Mouse (Mus musculus) yolk sac, embryonic 10.5 days (tissue): ENCODE measurements at regions not wholly inside any gene's neighbourhood (a gene's known extent, or its start where the extent isn't known, plus 50 kb on each side); places are given as distances from the start of the nearest gene placed in this dataset.

Experiments
- DNase-seq: peaks from one replicate; pipeline ENCODE4 v3.0.0-alpha.2; 2017; ENCODE audit warnings: low spot score

DNA sequence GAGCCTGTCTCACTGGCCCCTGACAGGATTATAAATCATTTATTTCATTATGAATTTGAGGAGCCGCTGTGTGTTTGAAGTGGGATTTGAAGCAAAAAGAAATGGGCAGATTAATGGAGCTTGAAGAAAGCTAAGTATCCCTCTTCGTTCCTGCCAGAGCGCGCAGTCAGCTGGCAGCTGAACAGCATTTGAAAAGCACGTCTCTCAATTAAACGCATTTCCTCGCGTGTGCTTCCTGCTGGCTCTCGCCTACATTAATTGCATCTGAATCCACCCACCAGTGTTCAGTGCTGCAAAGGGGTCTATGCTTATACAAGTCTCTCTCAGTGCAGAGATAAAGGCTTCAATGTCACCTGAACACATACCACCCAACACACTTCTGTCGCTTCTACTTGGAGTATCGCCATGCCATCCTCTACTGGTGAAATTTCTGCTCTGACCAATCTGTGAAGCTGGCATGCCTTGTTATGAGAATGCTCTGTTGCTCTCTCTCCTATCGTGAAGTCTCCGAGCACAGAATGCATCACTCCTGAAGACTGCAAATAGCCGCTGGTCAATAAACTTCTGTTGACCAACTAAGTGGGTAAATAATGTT lies 235.3 kb downstream of the Mycn start:
- no peak for DNase-seq

DNA sequence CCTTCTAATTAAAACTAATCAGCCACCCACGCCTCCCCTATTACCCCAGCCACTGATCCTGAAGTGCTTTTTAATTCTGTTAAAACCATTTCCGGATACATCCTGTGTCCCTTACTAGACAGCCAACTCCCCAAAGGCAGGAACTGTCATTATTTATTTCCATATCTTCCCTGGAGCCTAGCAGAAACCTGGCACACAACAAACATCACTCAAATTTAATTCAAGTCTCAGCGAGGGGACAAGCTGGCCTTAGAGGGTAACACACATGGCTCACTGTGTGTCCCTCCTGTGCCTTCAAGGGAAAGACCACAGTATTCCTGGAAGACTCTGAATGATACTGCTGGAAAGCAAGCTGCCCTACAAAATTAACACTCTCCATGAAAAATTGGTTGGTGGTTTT lies 240.0 kb downstream of the Mycn start:
- no peak for DNase-seq

DNA sequence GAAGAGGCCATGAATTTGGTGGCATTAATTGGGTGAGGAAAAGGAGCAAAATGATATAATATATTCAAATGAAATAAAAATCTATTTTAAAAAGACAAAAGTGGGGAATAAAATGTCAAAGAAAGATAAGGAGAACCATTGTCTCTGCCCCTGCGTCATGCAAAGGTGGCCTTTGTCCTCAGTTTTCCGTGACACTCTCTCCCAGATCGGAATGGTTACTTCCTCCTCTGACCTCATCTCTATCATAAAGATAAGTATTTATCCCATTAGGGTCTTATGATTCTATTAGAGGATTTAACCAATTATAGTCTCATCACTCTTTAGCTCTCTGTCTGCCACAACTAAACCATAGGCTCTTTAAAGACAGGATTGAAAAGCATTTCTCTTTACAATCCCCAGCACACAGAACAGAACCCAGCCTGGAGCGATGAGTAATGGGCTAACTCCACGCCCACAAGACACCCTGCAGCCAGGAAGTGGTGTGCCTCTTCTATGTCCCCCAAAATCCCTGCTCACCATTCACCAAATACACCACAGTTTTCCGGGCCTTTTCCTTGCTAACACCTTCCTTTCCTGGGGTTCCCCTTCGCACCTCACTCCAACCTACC lies 240.6 kb downstream of the Mycn start:
- no peak for DNase-seq

DNA sequence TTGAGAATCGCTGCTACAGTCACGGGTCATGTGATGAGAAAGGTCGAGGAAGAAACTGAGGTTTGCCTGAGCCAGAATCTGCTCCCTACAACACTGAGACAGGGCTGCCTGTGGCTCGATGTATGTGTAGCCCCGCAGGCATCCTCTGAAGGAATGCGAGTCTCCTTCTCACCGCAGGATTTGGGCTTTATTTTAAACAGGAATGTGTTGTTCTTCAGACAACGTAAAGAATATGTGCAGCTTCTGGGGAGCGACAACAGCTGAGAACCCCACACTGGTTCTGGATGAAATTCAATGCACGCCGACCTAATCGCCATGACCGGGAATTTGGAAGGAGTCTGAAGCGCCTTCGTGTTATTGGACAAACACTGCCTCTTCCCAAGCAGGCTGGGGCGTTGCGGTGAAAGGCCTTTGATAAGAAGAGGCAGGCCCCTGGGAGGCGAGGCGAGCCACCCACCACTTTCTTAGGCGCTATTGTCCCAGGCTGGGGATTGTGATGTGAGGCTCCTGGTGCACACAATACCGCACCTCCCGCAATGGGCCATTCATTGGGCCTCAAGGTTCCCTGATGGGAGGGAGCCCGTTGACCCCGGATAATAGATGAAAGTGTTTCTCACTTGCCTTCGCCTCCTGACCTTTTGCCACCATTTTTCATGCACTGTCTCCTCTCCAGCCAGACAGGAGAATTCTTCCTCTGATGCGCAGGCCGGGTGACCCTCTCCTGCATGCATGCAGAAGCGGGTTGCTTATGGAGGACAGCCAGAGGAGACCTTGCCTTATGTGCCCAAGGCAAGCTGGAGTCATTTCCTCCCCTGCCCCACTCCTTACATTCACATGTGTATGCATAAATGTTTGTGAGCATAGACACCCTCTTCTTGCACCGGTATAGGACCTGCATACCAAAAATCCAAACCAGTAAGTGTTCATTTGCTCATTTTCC lies 247.6 kb downstream of the Mycn start:
- DNase-seq = peak; percentile 32

DNA sequence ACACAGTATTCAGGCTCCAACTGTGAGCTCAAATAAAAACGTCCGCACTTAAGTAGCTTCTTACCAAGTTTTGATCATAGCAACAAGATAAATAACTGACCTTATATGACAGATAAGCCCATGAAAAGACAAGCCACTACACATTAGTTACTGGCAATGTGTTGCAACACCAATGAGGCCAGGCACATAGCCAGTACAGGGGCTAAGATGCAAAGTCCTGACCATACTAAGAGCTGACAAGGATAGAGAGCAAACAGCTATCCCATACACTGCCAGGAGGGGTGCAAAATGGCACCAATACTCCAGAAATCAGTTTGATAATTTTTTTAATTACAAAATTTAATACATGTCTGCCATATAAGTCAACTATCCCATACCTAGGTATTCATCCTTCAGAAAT lies 254.3 kb downstream of the Mycn start:
- DNase-seq = no peak

DNA sequence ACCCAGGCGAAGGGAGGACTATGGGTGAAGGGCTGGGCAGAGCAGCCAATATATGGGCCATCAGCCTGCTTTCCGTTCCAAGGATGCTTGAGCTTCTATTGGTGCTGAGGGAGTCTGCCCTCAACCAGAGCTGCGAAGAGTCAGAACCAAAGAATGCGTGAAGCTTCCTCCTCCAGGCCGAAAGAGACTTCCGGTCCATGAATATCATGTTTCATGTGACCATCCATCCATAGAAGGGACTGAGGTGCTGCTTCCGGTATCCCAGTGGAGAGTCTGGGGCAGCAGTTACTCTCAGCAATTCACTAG lies 256.5 kb downstream of the Mycn start:
- DNase-seq = no peak

DNA sequence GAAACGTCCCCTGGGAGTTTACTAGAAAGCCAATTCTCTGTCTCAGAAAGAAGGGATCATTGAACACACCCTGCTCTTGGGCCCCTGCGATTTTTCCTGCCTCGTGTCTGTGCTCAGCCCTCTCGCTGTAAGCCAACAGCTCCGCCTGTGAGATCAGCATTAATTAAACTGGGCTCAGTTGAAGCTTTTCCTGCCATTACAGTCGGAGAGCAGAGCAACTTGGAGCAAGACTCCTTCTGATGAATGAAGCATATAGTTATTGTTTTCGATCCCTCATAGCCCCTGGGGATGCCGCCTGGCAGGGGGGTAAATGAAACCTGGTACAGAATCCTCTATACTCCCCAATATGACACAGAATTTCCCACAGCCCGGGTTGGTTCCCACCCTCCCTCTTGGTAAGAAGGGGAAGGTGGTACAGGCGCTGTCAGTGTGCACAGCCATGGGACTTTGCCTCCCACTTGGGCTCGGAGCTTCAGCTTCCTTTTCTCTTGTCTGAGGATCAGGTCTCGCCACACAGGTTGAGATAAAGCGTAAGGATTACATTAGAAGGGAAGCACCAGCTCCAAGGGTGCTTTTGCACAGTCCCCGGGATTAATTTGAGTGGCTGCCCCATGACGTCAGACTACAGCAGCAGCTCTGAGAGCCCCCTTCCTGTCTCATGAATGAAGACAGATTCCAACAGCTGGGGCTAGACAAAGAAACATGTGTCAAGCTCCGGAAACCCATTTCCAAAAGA lies 257.1 kb downstream of the Mycn start:
- no peak for DNase-seq

DNA sequence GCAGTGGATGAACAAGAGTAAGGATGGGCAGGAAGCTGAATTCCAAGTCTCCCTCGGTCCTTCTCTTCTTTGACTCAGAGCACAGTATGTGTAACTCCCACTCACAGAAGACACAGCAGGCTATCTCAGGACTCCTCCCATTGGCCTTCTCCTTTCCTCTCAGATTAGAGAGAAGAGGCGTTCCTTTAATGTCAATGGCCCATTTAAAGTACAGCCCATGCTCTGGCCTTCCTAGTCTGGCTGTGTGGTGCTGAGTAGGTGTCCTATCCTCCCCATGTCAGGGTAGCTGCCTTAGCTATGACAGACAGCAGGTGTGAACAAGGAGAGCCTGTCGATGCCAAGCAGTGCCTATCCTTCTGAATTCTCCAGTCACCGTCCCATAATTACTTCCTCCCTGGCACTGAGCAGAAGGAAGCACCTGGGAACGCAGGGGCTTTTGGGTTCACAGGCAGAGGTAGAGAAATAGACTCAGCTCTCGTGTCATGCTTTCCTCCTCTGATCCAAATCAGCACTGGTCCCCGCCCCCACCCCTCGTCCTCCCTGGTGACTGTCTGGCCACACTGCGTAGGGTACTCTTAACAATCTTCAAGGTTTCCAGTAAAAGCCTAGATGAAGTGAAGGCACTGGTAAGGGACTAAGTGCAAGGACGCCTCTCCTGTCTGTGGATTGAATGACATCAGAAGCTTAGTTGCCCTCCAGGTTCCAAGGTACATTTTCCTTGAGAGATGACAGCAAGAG lies 257.8 kb downstream of the Mycn start:
- no peak for DNase-seq

DNA sequence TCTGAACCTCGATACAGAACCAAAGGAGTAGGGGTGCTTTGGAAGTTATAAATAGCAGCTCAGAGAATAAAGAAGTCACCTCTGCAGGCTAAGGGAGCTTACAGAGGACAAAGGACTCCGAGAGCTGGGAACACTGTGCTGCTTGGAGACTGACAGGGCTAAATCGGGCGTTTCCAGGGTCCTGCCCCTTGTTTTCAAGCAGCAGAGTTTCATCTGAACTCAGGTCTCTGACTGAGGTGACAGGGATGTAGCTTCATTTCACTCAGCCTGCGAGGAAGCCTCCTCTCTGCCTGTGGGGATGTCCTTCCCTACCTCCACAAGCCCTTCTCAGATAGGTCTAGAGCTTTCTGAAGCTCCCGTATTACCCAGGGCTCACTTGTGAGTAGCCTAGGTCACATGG lies 260.6 kb downstream of the Mycn start:
- no peak for DNase-seq

DNA sequence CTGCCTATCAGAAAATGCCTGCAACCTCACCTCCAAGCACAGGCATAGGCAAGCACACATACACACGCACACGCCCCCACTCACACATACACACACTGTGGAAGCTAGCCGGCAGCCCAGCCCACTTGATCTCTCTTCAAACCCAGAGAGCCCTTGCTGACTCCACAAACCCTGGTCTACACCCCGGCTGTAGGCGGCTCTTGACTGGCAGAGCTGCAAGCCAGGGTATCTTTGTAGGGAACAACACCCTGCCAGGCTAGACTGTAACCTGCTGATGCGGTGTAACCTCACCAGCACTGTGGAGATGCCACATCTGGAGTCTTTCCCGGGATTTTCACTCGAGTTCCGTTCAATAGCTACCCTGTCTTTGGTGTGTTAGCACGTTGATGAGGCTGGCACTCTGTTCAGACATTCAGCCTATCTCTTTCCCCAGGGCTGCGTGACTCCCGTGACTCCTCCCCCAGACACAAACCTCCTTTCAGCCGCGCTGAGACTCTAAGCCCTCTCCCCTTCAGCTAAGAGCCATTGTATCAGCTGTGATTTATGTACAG lies 261.3 kb downstream of the Mycn start:
- peak; percentile 32 for DNase-seq

DNA sequence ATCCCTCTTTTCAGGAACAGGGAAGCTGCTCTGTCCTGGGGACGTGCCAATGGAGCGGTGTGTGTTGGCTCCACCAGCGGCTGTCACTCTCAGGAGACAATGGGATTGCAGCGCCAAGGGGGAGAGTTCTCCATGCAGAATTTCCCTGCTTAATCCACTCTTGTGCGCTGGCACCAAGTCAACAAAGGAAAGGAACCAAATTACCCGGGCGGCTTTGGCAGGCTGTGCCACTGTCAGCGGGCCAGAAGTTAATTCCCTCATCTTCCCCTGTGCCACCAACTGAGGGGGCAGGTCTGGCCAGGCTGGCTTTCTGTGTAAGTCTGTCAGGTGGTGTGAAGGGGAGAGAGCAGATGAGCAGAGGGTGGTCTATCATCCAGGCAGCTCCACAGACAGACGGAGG lies 265.0 kb downstream of the Mycn start:
- no peak for DNase-seq

DNA sequence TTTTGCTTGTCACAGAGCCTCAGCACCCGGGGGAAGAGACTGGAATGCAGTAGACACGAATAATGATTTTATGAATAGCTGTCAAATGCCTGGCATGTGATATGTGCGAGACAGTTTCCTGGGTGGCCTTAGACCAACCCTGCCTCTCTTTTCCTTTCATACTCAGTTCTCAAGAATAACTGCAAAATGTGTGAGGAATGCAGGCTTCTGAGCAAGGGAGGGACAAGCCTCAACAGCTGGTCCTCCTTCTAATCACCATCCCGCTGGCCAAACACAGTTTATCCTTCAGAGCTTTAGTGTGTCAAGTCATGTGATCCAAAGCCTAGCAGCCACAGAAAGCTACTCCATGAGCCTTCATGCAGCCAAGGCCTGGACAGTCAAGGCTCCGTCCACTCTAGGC lies 271.8 kb downstream of the Mycn start:
- DNase-seq = no peak

DNA sequence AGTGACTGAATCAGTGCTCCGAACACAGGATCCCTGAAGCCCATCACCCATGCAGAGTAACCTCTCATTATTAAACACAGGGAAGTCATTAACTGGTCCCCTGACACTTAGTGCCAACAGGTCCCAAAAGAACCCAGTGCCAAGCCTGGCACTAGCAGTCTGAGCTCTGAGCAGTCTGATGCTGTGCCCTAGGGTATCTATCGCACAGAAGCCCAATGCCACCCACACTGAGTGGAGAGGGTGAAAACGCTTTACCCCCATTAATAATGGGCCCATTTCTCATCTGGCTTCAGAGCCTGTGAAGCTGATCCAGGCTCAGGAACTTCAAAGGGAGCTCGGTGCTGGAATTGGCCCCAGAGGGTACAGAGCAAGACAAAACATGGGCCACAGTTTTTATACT lies 272.8 kb downstream of the Mycn start:
- DNase-seq = no peak

DNA sequence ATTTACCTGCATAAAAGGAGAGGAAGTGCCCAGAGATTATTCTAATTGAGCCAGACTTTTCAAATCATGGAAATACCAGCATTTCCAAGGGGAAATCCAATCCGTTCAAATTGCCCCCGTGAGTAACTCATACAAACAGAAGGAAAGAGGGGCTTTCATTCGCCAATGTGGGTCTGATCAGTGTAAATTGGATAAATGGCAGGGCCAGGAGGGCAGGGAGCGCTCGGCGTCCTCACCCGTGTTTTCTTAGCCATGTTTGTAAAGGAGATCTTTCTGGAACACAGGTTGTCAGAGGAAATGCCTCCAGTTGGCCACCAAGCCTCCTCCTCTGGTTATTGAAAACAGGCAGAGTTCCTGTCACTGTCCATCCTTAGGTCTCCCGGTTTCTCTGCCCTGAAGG lies 286.1 kb downstream of the Mycn start:
- no peak for DNase-seq

DNA sequence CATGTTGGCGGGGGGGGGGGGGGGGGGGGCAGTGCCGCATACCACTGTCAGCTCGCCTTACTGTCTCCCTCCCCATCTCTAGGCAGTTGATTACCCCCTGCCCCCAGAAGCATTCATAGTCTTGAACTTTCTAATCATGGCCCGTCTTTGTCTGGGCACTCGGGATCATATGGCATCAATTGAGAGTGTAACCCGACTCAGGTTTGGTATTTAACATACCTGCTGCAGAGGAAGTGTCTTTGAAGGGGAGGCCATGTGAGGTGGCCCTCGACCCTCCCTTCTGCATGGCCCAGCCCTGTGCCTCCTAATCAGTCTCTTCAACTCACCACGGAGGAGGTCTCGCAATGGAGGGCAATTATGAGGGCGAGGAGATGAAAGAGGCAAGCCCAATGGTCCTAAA lies 286.5 kb downstream of the Mycn start:
- DNase-seq = no peak

DNA sequence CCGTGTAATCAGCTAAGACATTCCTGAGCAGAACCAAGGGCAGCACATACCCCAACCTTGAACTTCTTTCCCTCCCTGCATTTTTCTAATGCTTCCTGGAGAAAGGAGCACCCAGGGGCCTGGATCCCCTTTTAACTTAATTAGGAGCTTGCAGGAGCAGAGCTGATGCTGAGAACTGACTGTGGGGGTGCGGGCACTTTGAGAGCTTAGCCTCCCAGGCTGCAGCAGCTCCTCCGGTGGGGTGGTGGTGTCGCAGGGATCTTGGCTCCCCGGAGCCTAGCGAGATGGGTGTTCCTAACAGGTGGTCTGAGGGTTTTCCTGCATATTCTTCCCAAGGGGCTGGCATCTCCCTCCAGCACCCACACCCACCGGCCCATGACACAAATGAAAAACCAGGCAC lies 289.4 kb downstream of the Mycn start:
- no peak for DNase-seq

DNA sequence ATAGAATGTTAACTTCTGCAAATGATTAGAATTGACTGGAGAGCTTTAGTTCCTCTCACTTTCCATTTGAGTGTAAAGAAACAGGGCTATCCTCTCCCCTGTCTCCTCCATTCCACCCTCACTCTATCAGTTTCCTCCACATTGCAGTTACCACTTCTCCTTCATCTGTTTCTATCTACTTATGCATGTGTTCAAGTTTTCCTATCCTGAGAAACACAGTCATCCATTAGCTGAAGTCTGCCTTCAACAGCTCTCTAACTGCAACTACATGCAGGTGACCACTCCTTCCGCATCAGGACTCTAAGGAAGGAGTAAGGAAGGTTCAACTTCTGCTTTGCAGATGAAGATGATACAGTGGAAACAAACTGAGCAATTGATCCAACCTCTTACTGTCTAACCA lies 291.4 kb downstream of the Mycn start:
- no peak for DNase-seq

DNA sequence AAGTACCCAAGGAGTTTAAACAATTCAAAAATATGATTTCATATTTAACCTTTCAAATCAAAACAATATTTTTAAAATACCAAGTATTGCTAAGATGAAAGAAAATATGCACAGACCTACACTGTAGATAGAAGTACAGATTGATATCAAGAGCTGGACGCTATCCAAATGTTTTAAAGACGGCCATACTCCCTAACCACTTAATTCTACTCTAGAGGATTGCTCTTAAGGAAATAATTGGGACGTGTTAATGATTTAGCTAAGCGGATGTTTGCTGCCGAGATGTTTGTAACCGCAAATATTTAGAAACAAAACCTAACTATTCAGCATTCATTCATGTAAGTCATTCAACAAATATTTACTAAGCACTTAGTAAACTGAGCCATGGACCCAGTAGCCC lies 294.2 kb downstream of the Mycn start:
- DNase-seq = no peak

DNA sequence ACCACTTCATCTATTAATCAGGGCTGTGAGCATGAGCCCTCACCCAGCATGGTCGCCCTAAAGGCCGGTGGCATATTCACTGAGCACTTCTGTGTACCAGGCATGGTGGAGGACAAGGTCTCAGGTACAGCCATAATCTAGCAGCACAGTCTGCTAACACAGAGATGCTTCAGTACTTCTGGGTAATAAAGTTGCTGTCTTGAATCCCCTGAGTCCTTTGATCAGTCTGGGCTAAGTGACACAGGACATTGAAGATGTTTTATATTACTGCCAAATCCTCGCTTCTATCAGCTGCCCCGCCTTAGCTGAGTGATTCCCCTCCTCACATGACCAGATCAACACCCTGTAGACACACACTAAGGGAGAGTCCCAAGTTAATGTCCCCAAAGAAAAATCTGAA lies 296.5 kb downstream of the Mycn start:
- no peak for DNase-seq

DNA sequence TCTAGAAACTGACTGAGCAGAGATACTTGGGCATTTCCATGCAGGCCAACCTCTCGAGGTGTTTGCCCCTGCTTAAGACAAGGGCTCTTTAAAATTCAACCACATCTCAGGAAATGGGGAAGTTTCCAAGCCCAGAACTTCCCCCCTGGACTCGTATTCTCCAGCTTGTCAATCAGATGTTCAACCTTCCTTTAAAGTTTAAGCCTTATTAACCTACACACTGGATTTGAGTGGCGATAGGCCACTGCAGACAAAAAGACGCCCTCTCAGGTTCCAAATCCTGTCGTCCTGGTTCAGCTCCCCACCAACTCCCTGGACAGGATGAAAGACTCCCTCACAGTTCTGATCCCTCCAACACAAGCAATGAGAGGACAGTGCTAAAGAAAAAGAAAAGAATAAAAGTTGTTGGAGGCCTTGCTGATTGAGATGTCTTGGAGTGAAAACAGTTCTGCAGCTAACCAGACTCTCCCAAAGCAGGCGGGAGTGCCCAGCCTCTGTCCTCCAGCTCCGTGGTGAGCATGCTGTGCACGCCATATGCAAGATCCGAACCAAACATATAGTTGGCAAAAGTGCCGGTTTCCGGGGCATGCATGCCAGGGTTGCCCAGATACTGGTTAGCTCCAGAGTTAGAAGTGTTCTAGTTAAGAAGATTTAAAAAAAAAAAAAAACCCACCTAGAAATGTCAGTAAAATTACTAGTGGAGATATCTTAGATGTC lies 298.3 kb downstream of the Mycn start:
- no peak for DNase-seq

DNA sequence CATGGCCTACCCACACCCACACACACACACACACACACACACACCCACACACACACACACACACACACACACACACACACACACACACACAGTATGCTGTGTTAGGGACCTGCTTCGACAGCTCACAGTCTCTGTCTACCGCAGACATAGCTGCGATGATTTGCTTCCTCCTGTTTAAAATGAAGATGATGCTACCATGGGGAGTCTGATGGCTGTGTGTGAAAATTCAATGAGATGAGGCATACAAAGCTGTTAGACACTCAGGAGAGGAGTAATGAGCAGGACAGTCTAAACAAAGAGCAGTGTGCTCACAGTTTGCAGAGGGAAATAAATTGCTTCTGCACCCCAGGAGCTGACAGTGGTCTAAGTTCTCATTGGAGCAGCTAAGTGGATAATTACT lies 306.4 kb downstream of the Mycn start:
- DNase-seq = no peak
